12 mouse cellular contexts compared by ENCODE assay signal in genomic region chr7:120863476-120863875, GRCm38 (mm10). TPM values are rescaled to one million over a fixed set of nuclear protein-coding genes. Genes with fewer than 3 reads are reported as not detected.
A peak's percentile ranks its signal among the peaks of the same experiment; 100 is the strongest.
DNase-seq lines count a peak whose midpoint lies in the region; ATAC-seq and TF ChIP-seq lines count a peak whose summit lies in the region.
"Had no signal": no experiment of that assay in that cellular context is flagged by ENCODE, and none has a peak within 500 bp of the region (broad histone marks: within the 10 kb centered on the region; RNA-seq: fewer than 3 reads in every experiment).

No protein-coding gene starts in this region.

- WGBS in kidney, embryonic 16.5 days: 47% methylated on average over 5 of the region's 5 CpGs
- WGBS in embryonic facial prominence, embryonic 12.5 days: 24% methylated on average over 5 of the region's 5 CpGs
- WGBS in limb, embryonic 13.5 days: 34% methylated on average over 5 of the region's 5 CpGs
- 29% methylated on average over 5 of the region's 5 CpGs for WGBS in stomach, postnatal 0 days

- 0 out of 2 replicates have a peak overlapping the region, but pooled peaks have one; percentile 39 for H3K27ac ChIP-seq in kidney, embryonic 16.5 days (ENCODE audit: low read length)
- peak overlapping the region; percentile 61 for H3K27ac ChIP-seq in embryonic facial prominence, embryonic 12.5 days
- H3K27ac ChIP-seq in limb, embryonic 13.5 days: peak overlapping the region; percentile 72; the same call in 1 of the 2 replicates
- peak overlapping the region; percentile 69 for H3K27ac ChIP-seq in stomach, postnatal 0 days (replicated peaks)
- H3K27ac ChIP-seq: heart, adult 2 months; left cerebral cortex, adult 2 months had no signal

- H3K9me3 ChIP-seq in kidney, embryonic 16.5 days (ENCODE audit: low read length): no peaks in the 10 kb centered on the region
- H3K9me3 ChIP-seq in embryonic facial prominence, embryonic 12.5 days: no peaks in the 10 kb centered on the region
- no peaks in the 10 kb centered on the region for H3K9me3 ChIP-seq in limb, embryonic 13.5 days
- no peaks in the 10 kb centered on the region for H3K9me3 ChIP-seq in stomach, postnatal 0 days (ENCODE audit: control insufficient read depth, low read length)

- peaks cover 54% of the 10 kb centered on the region for H3K4me1 ChIP-seq in kidney, embryonic 16.5 days (ENCODE audit: insufficient read depth, low read length)
- peaks cover 66% of the 10 kb centered on the region for H3K4me1 ChIP-seq in embryonic facial prominence, embryonic 12.5 days
- H3K4me1 ChIP-seq in limb, embryonic 13.5 days: peaks cover 76% of the 10 kb centered on the region
- H3K4me1 ChIP-seq in stomach, postnatal 0 days (replicated peaks; ENCODE audit: control insufficient read depth, insufficient read depth): peaks cover 14% of the 10 kb centered on the region

- TF ChIP-seq CTCF in stomach, postnatal 0 days (IDR thresholded peaks at IDR 0.05; ENCODE audit: low read depth): no peak

- peak overlapping the region; percentile 45 for H3K9ac ChIP-seq in kidney, embryonic 16.5 days (replicated peaks; ENCODE audit: low read length)
- no peak overlapping the region for H3K9ac ChIP-seq in embryonic facial prominence, embryonic 12.5 days
- H3K9ac ChIP-seq in limb, embryonic 13.5 days: no peak overlapping the region
- H3K9ac ChIP-seq in stomach, postnatal 0 days (ENCODE audit: low read length): no peak overlapping the region

- ATAC-seq in kidney, embryonic 16.5 days (ENCODE audit: low FRiP score, low TSS enrichment): no peak
- ATAC-seq in embryonic facial prominence, embryonic 12.5 days (ENCODE audit: insufficient number of reproducible peaks, insufficient read depth, low FRiP score, low TSS enrichment): no peak
- ATAC-seq in limb, embryonic 13.5 days (ENCODE audit: low FRiP score, low read depth): no peak
- ATAC-seq in stomach, postnatal 0 days (ENCODE audit: low FRiP score, low TSS enrichment): no peak

- no peaks in the 10 kb centered on the region for H3K27me3 ChIP-seq in kidney, embryonic 16.5 days (ENCODE audit: insufficient read depth, low read length)
- no peaks in the 10 kb centered on the region for H3K27me3 ChIP-seq in embryonic facial prominence, embryonic 12.5 days
- H3K27me3 ChIP-seq in limb, embryonic 13.5 days: no peaks in the 10 kb centered on the region
- H3K27me3 ChIP-seq in stomach, postnatal 0 days (ENCODE audit: control insufficient read depth, insufficient read depth, low read length): no peaks in the 10 kb centered on the region

- no peak overlapping the region for H3K4me2 ChIP-seq in kidney, embryonic 16.5 days (replicated peaks; ENCODE audit: low read depth, low read length)
- H3K4me2 ChIP-seq in embryonic facial prominence, embryonic 12.5 days (replicated peaks): peak overlapping the region; percentile 15; the same call in 1 of the 2 replicates
- 0 out of 2 replicates have a peak overlapping the region, but pooled peaks have one; percentile 19 for H3K4me2 ChIP-seq in limb, embryonic 13.5 days (replicated peaks)
- no peak overlapping the region for H3K4me2 ChIP-seq in stomach, postnatal 0 days (replicated peaks; ENCODE audit: low read depth)

- no peak for DNase-seq in kidney, postnatal 14 days
- DNase-seq in stomach, postnatal 0 days (ENCODE audit: low spot score): no peak
- DNase-seq in adrenal gland, postnatal 14 days: no peak
- DNase-seq in spleen, adult 18-20 months: no peak
- DNase-seq: heart, adult 2 months; kidney, adult 18-20 months; lung, postnatal 36 days had no signal

- no peak overlapping the region for H3K4me3 ChIP-seq in kidney, embryonic 16.5 days (ENCODE audit: low read length)
- no peak overlapping the region for H3K4me3 ChIP-seq in embryonic facial prominence, embryonic 12.5 days
- H3K4me3 ChIP-seq in limb, embryonic 13.5 days: no peak overlapping the region
- no peak overlapping the region for H3K4me3 ChIP-seq in stomach, postnatal 0 days (ENCODE audit: low read depth, low read length)
- H3K4me3 ChIP-seq: heart, adult 2 months; left cerebral cortex, adult 2 months had no signal

- no peak for TF ChIP-seq EP300 in stomach, postnatal 0 days (optimal IDR thresholded peaks at IDR 0.05)

- H3K36me3 ChIP-seq in kidney, embryonic 16.5 days (ENCODE audit: insufficient read depth, low read length): peaks cover 9% of the 10 kb centered on the region; the same call in 1 of the 2 replicates
- peaks cover 12% of the 10 kb centered on the region; the same call in 1 of the 2 replicates for H3K36me3 ChIP-seq in embryonic facial prominence, embryonic 12.5 days
- peaks cover 14% of the 10 kb centered on the region for H3K36me3 ChIP-seq in limb, embryonic 13.5 days
- H3K36me3 ChIP-seq in stomach, postnatal 0 days (ENCODE audit: control insufficient read depth, insufficient read depth, low read length): peaks cover 2% of the 10 kb centered on the region; the same call in 1 of the 2 replicates

RNA-seq across cellular contexts. Expression of gene Eef2k, which starts 20.8 kb away (rescaled TPM):
- 27.9 and 31.1 TPM in 2 replicates for polyA plus RNA-seq in kidney, embryonic 16.5 days (2015; fragmentation: Nextera tagmentation; extraction: Ambion mirVana)
- 38.7 and 39.4 TPM in 2 replicates for polyA plus RNA-seq in embryonic facial prominence, embryonic 12.5 days (2016; fragmentation: Nextera tagmentation; extraction: Ambion mirVana)
- 33.3 and 36.3 TPM in 2 replicates for polyA plus RNA-seq in limb, embryonic 13.5 days (2015; fragmentation: Nextera tagmentation; extraction: Ambion mirVana)
- polyA plus RNA-seq in stomach, postnatal 0 days (2015; fragmentation: Nextera tagmentation; extraction: Ambion mirVana): 39.9 and 42.0 TPM in 2 replicates
- total RNA-seq in adrenal gland, postnatal 14 days (2021): 22.4 and 25.4 TPM in 2 replicates

RNA-seq across cellular contexts. Expression of gene Gm5737, which starts 51.3 kb away (rescaled TPM):
- polyA plus RNA-seq in kidney, embryonic 16.5 days (2015; fragmentation: Nextera tagmentation; extraction: Ambion mirVana): not detected in 2 replicates
- not detected in 2 replicates for polyA plus RNA-seq in embryonic facial prominence, embryonic 12.5 days (2016; fragmentation: Nextera tagmentation; extraction: Ambion mirVana)
- not detected in 2 replicates for polyA plus RNA-seq in limb, embryonic 13.5 days (2015; fragmentation: Nextera tagmentation; extraction: Ambion mirVana)
- not detected in 2 replicates for polyA plus RNA-seq in stomach, postnatal 0 days (2015; fragmentation: Nextera tagmentation; extraction: Ambion mirVana)
- 0.60 and 0.70 TPM in 2 replicates for total RNA-seq in adrenal gland, postnatal 14 days (2021)
- total RNA-seq: monocyte, adult 5-6 weeks had no signal

RNA-seq across cellular contexts. Expression of gene Polr3e, which starts 54.1 kb away (rescaled TPM):
- 45.6 and 46.4 TPM in 2 replicates for polyA plus RNA-seq in kidney, embryonic 16.5 days (2015; fragmentation: Nextera tagmentation; extraction: Ambion mirVana)
- 41.2 and 42.7 TPM in 2 replicates for polyA plus RNA-seq in embryonic facial prominence, embryonic 12.5 days (2016; fragmentation: Nextera tagmentation; extraction: Ambion mirVana)
- 40.0 and 41.9 TPM in 2 replicates for polyA plus RNA-seq in limb, embryonic 13.5 days (2015; fragmentation: Nextera tagmentation; extraction: Ambion mirVana)
- polyA plus RNA-seq in stomach, postnatal 0 days (2015; fragmentation: Nextera tagmentation; extraction: Ambion mirVana): 16.1 and 17.7 TPM in 2 replicates
- 23.3 and 27.2 TPM in 2 replicates for total RNA-seq in adrenal gland, postnatal 14 days (2021)

Comparison
In these comparisons a context has a peak if more than half of its experiments do, and no peak if none do; other contexts are left out.
1. H3K4me2 ChIP-seq: peak in embryonic facial prominence, embryonic 12.5 days (single experiment) and limb, embryonic 13.5 days (single experiment); none in kidney, embryonic 16.5 days (single experiment) and stomach, postnatal 0 days (single experiment).
2. Peak in every context shown above with its lines, with median percentiles within 50 percentile points of each other: H3K27ac ChIP-seq.